Mouse (Mus musculus): ENCODE data around the gene Plpp2. TPM values are rescaled to one million over a fixed set of nuclear protein-coding genes. Genes with fewer than 3 reads are reported as not detected.
A peak's percentile ranks its signal among the peaks of the same experiment; 100 is the strongest.

Plpp2 gene
- polyA plus RNA-seq, 1 experiment: 23.5 TPM

DNA sequence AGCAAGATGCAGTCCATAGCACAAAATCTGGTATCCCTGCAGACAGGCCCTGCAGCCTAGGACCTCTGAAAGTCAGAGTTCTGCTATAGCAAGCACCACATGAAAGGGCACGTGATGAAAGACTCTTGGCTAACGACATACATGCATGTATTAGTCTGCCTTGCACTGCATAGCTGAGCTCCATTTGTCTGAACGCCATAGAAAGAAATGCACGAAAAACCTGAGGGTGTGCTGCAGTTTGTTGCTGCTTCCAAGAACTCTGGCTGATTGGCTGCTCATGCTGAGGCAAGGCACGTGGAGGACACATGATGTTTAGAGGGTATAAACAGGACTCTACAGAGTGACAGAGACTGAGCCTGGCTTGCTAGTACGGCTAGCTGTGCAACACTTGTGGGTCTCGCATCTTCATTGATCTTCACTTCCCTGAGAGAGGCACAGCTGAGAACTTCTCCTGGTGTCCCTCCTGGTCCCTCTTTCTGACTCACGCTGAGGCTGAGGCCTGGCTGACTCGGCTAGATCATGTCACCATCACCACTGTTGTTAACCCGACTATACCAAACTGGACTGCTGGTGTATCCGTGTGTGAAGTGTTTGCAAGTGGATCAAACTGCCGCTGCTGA, 3.0 kb upstream of the Plpp2 start:
- no peak overlapping the region for H3K4me3 ChIP-seq (ENCODE audit: insufficient read depth, low read length)
- peaks cover 5% of the 10 kb centered on the region; the same call in 1 of the 2 replicates for H3K4me1 ChIP-seq (ENCODE audit: control insufficient read depth, insufficient read depth, low read length)
- no peak for TF ChIP-seq POLR2A (IDR thresholded peaks at IDR 0.05; ENCODE audit: low read depth, low read length)
- TF ChIP-seq CTCF (IDR thresholded peaks at IDR 0.05; ENCODE audit: borderline replicate concordance, insufficient read depth, low read length): no peak
- H3K27ac ChIP-seq (ENCODE audit: insufficient read depth, low read length): no peak overlapping the region

- no peak overlapping the region for H3K27ac ChIP-seq (ENCODE audit: insufficient read depth, low read length)
- TF ChIP-seq CTCF (IDR thresholded peaks at IDR 0.05; ENCODE audit: borderline replicate concordance, insufficient read depth, low read length): no peak
- no peak for TF ChIP-seq POLR2A (IDR thresholded peaks at IDR 0.05; ENCODE audit: low read depth, low read length)
- peaks cover 5% of the 10 kb centered on the region; the same call in 1 of the 2 replicates for H3K4me1 ChIP-seq (ENCODE audit: control insufficient read depth, insufficient read depth, low read length)
- no peak overlapping the region for H3K4me3 ChIP-seq (ENCODE audit: insufficient read depth, low read length)
Observed at GRCm38 (mm10) chr10:79535431-79535830, 1.8 kb upstream of the Plpp2 start.

DNA sequence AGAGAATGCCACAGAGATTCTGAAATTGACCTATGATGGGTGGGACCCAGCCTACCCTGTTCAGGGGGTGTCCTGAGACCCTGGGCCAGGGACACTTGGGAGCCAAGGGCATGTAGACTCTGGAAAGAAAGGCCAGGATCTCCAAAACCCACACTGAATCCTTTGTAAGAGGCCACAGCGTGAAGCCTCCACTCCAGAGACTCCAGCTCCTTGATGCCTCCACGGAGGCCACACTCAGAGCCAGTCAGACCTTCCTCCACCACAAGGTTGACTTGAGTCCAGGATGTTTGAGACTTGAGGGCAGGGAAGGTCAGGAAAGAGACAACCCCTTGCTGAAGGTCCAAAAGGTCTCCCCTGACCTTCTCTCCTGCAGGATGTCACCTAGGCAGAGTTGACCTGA, 830 bp upstream of the Plpp2 start:
- TF ChIP-seq POLR2A (IDR thresholded peaks at IDR 0.05; ENCODE audit: low read depth, low read length) (no peak), CTCF (IDR thresholded peaks at IDR 0.05; ENCODE audit: borderline replicate concordance, insufficient read depth, low read length) (no peak)
- peaks cover 5% of the 10 kb centered on the region; the same call in 1 of the 2 replicates for H3K4me1 ChIP-seq (ENCODE audit: control insufficient read depth, insufficient read depth, low read length)
- no peak overlapping the region for H3K4me3 ChIP-seq (ENCODE audit: insufficient read depth, low read length)
- H3K27ac ChIP-seq (ENCODE audit: insufficient read depth, low read length): no peak overlapping the region

GRCm38 (mm10) chr10:79532678-79533077, 918 bp downstream of the Plpp2 start:
- no peak overlapping the region for H3K27ac ChIP-seq (ENCODE audit: insufficient read depth, low read length)
- no peak for TF ChIP-seq POLR2A (IDR thresholded peaks at IDR 0.05; ENCODE audit: low read depth, low read length)
- no peak for TF ChIP-seq CTCF (IDR thresholded peaks at IDR 0.05; ENCODE audit: borderline replicate concordance, insufficient read depth, low read length)
- no peaks in the 10 kb centered on the region for H3K4me1 ChIP-seq (ENCODE audit: control insufficient read depth, insufficient read depth, low read length)
- H3K4me3 ChIP-seq (ENCODE audit: insufficient read depth, low read length): peak overlapping the region; percentile 52

DNA sequence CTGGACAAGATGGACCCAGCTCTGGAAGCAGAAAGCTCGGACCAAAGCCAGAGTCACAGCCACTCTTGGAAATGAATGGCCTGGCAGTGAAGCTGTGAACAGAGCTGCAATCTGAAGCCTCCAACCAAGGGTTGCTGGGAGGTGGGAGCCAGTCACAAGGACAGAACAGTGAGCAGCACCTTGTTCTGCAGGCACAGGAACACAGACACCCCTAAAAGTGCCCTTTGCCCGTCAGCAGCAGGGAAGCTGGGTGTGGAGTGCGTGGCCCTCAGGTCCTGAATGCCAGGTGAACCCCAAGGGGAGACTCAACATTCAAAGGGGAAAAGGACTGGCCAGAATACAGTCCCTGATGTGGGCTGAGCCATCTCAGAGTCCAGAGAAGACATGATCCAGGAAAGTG, 2.0 kb downstream of the Plpp2 start:
- Histone ChIP-seq H3K4me3 (ENCODE audit: insufficient read depth, low read length) (no peak overlapping the region), H3K27ac (ENCODE audit: insufficient read depth, low read length) (no peak overlapping the region), H3K4me1 (ENCODE audit: control insufficient read depth, insufficient read depth, low read length) (no peaks in the 10 kb centered on the region)
- TF ChIP-seq CTCF (IDR thresholded peaks at IDR 0.05; ENCODE audit: borderline replicate concordance, insufficient read depth, low read length): no peak
- no peak for TF ChIP-seq POLR2A (IDR thresholded peaks at IDR 0.05; ENCODE audit: low read depth, low read length)

- Histone ChIP-seq H3K27ac (ENCODE audit: insufficient read depth, low read length) (no peak overlapping the region), H3K4me3 (ENCODE audit: insufficient read depth, low read length) (no peak overlapping the region), H3K4me1 (ENCODE audit: control insufficient read depth, insufficient read depth, low read length) (no peaks in the 10 kb centered on the region)
- no peak for TF ChIP-seq POLR2A (IDR thresholded peaks at IDR 0.05; ENCODE audit: low read depth, low read length)
- no peak for TF ChIP-seq CTCF (IDR thresholded peaks at IDR 0.05; ENCODE audit: borderline replicate concordance, insufficient read depth, low read length)
Observed at GRCm38 (mm10) chr10:79530721-79531120, 2.9 kb downstream of the Plpp2 start.

DNA sequence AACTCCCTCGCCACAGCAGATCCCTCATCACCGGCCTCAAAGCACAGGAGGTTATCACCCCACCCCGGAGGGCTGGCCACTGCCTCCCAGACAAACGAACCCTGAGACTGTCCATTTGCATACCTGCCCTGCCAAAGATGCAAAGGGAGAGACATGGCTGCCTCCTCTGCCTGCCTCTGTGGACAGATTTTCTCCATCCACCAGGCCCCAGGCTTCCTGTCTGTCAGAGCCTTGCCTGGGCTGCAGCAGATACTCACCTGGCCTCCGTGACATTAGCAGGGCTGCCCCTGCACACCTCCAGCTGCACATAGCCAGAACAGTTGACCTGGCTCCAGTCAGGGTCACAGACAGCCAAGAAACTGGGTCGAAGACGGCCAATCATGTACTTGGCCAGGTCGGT, 3.4 kb downstream of the Plpp2 start:
- no peak for TF ChIP-seq POLR2A (IDR thresholded peaks at IDR 0.05; ENCODE audit: low read depth, low read length)
- no peak for TF ChIP-seq CTCF (IDR thresholded peaks at IDR 0.05; ENCODE audit: borderline replicate concordance, insufficient read depth, low read length)
- Histone ChIP-seq H3K4me1 (ENCODE audit: control insufficient read depth, insufficient read depth, low read length) (no peaks in the 10 kb centered on the region), H3K4me3 (ENCODE audit: insufficient read depth, low read length) (no peak overlapping the region), H3K27ac (ENCODE audit: insufficient read depth, low read length) (no peak overlapping the region)

- Histone ChIP-seq H3K27ac (ENCODE audit: insufficient read depth, low read length) (no peak overlapping the region), H3K4me3 (ENCODE audit: insufficient read depth, low read length) (no peak overlapping the region), H3K4me1 (ENCODE audit: control insufficient read depth, insufficient read depth, low read length) (no peaks in the 10 kb centered on the region)
- TF ChIP-seq CTCF (IDR thresholded peaks at IDR 0.05; ENCODE audit: borderline replicate concordance, insufficient read depth, low read length): no peak
Observed at GRCm38 (mm10) chr10:79528081-79528480, 5.5 kb downstream of the Plpp2 start.

DNA sequence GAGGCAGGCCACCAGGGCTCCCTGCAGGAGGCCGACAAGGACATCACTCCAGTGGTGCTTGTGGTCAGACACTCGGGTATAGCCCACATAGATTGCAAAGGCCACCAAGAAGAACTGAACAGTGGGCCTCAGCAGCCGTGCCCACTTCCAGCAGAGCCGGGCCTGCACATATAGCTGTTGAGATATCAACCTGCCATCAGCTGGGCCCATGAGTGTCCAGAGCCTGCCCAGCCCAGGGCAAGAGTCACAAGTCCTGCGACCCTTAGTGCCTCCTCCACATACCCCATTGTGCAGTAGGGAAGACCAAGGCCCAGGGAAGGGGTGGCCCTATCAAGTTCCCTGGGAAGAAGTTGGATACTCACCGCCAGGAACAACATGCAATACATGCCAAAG, 6.1 kb downstream of the Plpp2 start:
- TF ChIP-seq POLR2A (IDR thresholded peaks at IDR 0.05; ENCODE audit: low read depth, low read length) (no peak), CTCF (IDR thresholded peaks at IDR 0.05; ENCODE audit: borderline replicate concordance, insufficient read depth, low read length) (no peak)
- H3K4me3 ChIP-seq (ENCODE audit: insufficient read depth, low read length): no peak overlapping the region
- H3K4me1 ChIP-seq (ENCODE audit: control insufficient read depth, insufficient read depth, low read length): no peaks in the 10 kb centered on the region
- no peak overlapping the region for H3K27ac ChIP-seq (ENCODE audit: insufficient read depth, low read length)

GRCm38 (mm10) chr10:79526661-79527452, 6.7 kb downstream of the Plpp2 start:
- Histone ChIP-seq H3K4me1 (ENCODE audit: control insufficient read depth, insufficient read depth, low read length) (no peaks in the 10 kb centered on the region), H3K27ac (ENCODE audit: insufficient read depth, low read length) (no peak overlapping the region), H3K4me3 (ENCODE audit: insufficient read depth, low read length) (no peak overlapping the region)
- TF ChIP-seq CTCF (IDR thresholded peaks at IDR 0.05; ENCODE audit: borderline replicate concordance, insufficient read depth, low read length): no peak
- no peak for TF ChIP-seq POLR2A (IDR thresholded peaks at IDR 0.05; ENCODE audit: low read depth, low read length)

All from embryonic fibroblast, embryonic 13.5 days (primary cell).